ENCODE assay signal across 10 mouse cellular contexts in the genomic region with DNA sequence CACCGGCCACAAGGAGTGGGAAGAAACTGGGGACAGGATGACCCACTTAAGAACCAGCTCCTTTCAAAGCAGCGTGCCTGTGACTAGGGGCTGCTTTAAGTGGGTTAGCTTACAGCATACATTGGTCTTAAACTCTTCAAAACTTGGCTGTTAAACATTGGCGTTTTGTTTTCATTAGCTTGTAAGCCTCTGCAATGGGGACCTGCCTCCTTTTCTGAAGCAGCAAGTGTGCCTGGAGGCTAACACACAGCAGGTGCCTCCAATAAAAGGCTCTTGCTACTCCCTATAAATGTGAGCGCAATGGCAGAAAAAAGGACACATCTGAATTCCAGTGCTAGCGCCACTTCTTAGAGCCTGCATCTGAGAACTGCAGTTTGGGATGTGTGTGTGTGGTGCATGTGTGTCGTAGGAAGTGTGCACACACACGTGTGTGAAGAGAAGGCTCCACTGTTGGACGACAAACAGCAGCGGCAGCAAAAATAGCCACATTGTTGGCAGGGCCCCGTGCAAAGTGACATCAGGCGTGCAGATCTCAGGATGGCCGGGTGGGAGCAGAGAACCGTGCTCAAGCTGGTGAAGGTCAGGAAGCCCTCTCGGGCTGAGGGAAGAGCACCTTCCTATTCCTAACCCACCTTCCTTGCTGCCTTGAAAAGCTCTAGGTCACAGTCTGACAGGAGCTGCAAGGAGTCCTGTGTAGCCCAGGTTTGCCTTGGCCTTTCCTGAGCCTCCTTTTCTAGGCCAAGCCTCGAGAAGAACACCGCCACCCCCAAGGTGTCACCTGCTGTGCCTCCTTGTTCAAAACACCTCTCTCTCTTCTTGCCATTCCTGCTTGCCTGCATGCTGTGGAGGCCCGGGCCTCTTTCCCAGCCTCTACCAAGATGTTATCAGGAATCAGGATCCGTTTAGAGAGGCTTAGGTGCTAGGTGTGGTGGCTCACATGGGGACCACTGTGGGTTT. TPM values are rescaled to one million over a fixed set of nuclear protein-coding genes. Genes with fewer than 3 reads are reported as not detected.
DNase-seq lines count a peak whose midpoint lies in the region; ATAC-seq and TF ChIP-seq lines count a peak whose summit lies in the region.
"Had no signal": no experiment of that assay in that cellular context is flagged by ENCODE, and none has a peak within 500 bp of the region (broad histone marks: within the 10 kb centered on the region; RNA-seq: fewer than 3 reads in every experiment).

No protein-coding gene starts in this region.

- no peaks in the 10 kb centered on the region for H3K36me3 ChIP-seq in forebrain, postnatal 0 days (ENCODE audit: insufficient read depth)
- H3K36me3 ChIP-seq in forebrain, embryonic 13.5 days (ENCODE audit: poor library complexity, severe bottlenecking) = no peaks in the 10 kb centered on the region
- H3K36me3 ChIP-seq in midbrain, postnatal 0 days (ENCODE audit: insufficient read depth, low read length) = no peaks in the 10 kb centered on the region
- no peaks in the 10 kb centered on the region for H3K36me3 ChIP-seq in midbrain, embryonic 13.5 days

- H3K4me1 ChIP-seq in forebrain, postnatal 0 days (ENCODE audit: insufficient read depth) = no peaks in the 10 kb centered on the region
- H3K4me1 ChIP-seq in forebrain, embryonic 13.5 days = peaks cover 9% of the 10 kb centered on the region; the same call in 1 of the 2 replicates
- H3K4me1 ChIP-seq in midbrain, postnatal 0 days (ENCODE audit: insufficient read depth, low read length) = 0 out of 2 replicates have a peak, but pooled peaks cover 4% of the 10 kb centered on the region
- no peaks in the 10 kb centered on the region for H3K4me1 ChIP-seq in midbrain, embryonic 13.5 days (replicated peaks)
- no peaks in the 10 kb centered on the region for H3K4me1 ChIP-seq in lung, adult 2 months (ENCODE audit: control insufficient read depth, insufficient read depth, low read length)

- no peak overlapping the region for H3K9ac ChIP-seq in forebrain, postnatal 0 days
- H3K9ac ChIP-seq in forebrain, embryonic 13.5 days = no peak overlapping the region
- no peak overlapping the region for H3K9ac ChIP-seq in midbrain, postnatal 0 days (replicated peaks; ENCODE audit: low read length, poor library complexity, severe bottlenecking)
- H3K9ac ChIP-seq in midbrain, embryonic 13.5 days (replicated peaks) = no peak overlapping the region

- H3K4me3 ChIP-seq in forebrain, postnatal 0 days (ENCODE audit: low read depth, low read length) = no peak overlapping the region
- no peak overlapping the region for H3K4me3 ChIP-seq in forebrain, embryonic 13.5 days
- no peak overlapping the region for H3K4me3 ChIP-seq in midbrain, postnatal 0 days (ENCODE audit: low read depth, low read length)
- H3K4me3 ChIP-seq in midbrain, embryonic 13.5 days (replicated peaks) = no peak overlapping the region
- no peak overlapping the region for H3K4me3 ChIP-seq in lung, adult 2 months (replicated peaks; ENCODE audit: extremely low read depth, low read depth, low read length)

- H3K27ac ChIP-seq in forebrain, postnatal 0 days (ENCODE audit: low read depth, low read length) = no peak overlapping the region
- no peak overlapping the region for H3K27ac ChIP-seq in forebrain, embryonic 13.5 days
- no peak overlapping the region for H3K27ac ChIP-seq in midbrain, postnatal 0 days (ENCODE audit: low read depth, low read length)
- no peak overlapping the region for H3K27ac ChIP-seq in midbrain, embryonic 13.5 days

- no peak for TF ChIP-seq POLR2A in lung, adult 2 months (IDR thresholded peaks at IDR 0.05; ENCODE audit: borderline replicate concordance, extremely low read depth, low read depth, low read length)

- no peaks in the 10 kb centered on the region for H3K27me3 ChIP-seq in forebrain, postnatal 0 days (ENCODE audit: insufficient read depth, low read length)
- H3K27me3 ChIP-seq in forebrain, embryonic 13.5 days = no peaks in the 10 kb centered on the region
- no peaks in the 10 kb centered on the region for H3K27me3 ChIP-seq in midbrain, postnatal 0 days (ENCODE audit: insufficient read depth, low read length)
- no peaks in the 10 kb centered on the region for H3K27me3 ChIP-seq in midbrain, embryonic 13.5 days

- ATAC-seq in forebrain, postnatal 0 days = no peak; the same call in 1 of the 2 replicates
- ATAC-seq in forebrain, embryonic 13.5 days = no peak
- no peak for ATAC-seq in midbrain, postnatal 0 days (ENCODE audit: low FRiP score)
- ATAC-seq in midbrain, embryonic 13.5 days = no peak
- ATAC-seq: hindbrain, embryonic 16.5 days had no signal

- H3K9me3 ChIP-seq in forebrain, postnatal 0 days (ENCODE audit: low read length) = no peaks in the 10 kb centered on the region
- no peaks in the 10 kb centered on the region for H3K9me3 ChIP-seq in forebrain, embryonic 13.5 days (replicated peaks)
- no peaks in the 10 kb centered on the region for H3K9me3 ChIP-seq in midbrain, postnatal 0 days (ENCODE audit: low read length)
- H3K9me3 ChIP-seq in midbrain, embryonic 13.5 days = no peaks in the 10 kb centered on the region

- H3K4me2 ChIP-seq in forebrain, postnatal 0 days (ENCODE audit: low read depth) = no peak overlapping the region
- no peak overlapping the region for H3K4me2 ChIP-seq in forebrain, embryonic 13.5 days
- no peak overlapping the region for H3K4me2 ChIP-seq in midbrain, postnatal 0 days (ENCODE audit: low read depth, low read length, poor library complexity, severe bottlenecking)
- no peak overlapping the region for H3K4me2 ChIP-seq in midbrain, embryonic 13.5 days (replicated peaks)

- peak; percentile 31 for DNase-seq in forebrain, postnatal 0 days
- DNase-seq in midbrain, postnatal 0 days (ENCODE audit: low spot score) = peak; percentile 36
- DNase-seq in left cerebral cortex, adult 9 months (ENCODE audit: low spot score in 2 of 2) = peak; percentile 27 to 65
- DNase-seq in telencephalon, adult 2 months (ENCODE audit: low read depth, low spot score) = peak; percentile 73
- DNase-seq in kidney, postnatal 25 days = no peak
- no peak for DNase-seq in lung, adult 2 months
- DNase-seq: gastrocnemius, postnatal 14 days had no signal

- WGBS in forebrain, postnatal 0 days = 47% methylated on average over 18 of the region's 18 CpGs
- WGBS in forebrain, embryonic 13.5 days = 60% methylated on average over 18 of the region's 18 CpGs
- 61% methylated on average over 18 of the region's 18 CpGs for WGBS in midbrain, postnatal 0 days
- WGBS in midbrain, embryonic 13.5 days = 72% methylated on average over 18 of the region's 18 CpGs
- WGBS in lung, adult 2 months = 59% methylated on average over 18 of the region's 18 CpGs

- 0 out of 2 replicates have a peak, but pooled peaks have one; percentile 12 for TF ChIP-seq CTCF in forebrain, postnatal 0 days (IDR thresholded peaks at IDR 0.05; ENCODE audit: low read depth)
- peak; percentile 11; the same call in 1 of the 2 replicates for TF ChIP-seq CTCF in midbrain, postnatal 0 days (IDR thresholded peaks at IDR 0.05)
- TF ChIP-seq CTCF in lung, adult 2 months (IDR thresholded peaks at IDR 0.05; ENCODE audit: insufficient read depth, low read length) = no peak

RNA-seq across cellular contexts. Expression of a gene that starts 3.6 kb away (rescaled TPM):
- 1.8 and 3.2 TPM in 2 replicates for total RNA-seq in forebrain, postnatal 0 days (2014; rRNA removed)
- polyA plus RNA-seq in forebrain, postnatal 0 days (2015; fragmentation: Nextera tagmentation; extraction: Ambion mirVana) = 1.6 TPM in 2 replicates
- polyA plus RNA-seq in forebrain, embryonic 13.5 days (2015; fragmentation: Nextera tagmentation; extraction: Ambion mirVana) = 0.45 and 0.67 TPM in 2 replicates
- 2.0 and 4.2 TPM in 2 replicates for total RNA-seq in midbrain, postnatal 0 days (2014; rRNA removed)
- 1.1 and 1.2 TPM in 2 replicates for polyA plus RNA-seq in midbrain, postnatal 0 days (2015; fragmentation: Nextera tagmentation; extraction: Ambion mirVana)
- polyA plus RNA-seq in midbrain, embryonic 13.5 days (2015; fragmentation: Nextera tagmentation; extraction: Ambion mirVana) = 0.50 and 0.59 TPM in 2 replicates
- polyA plus RNA-seq in lung, adult 2 months (2012; rRNA removed) = 0.43 and 263 TPM in 2 replicates

RNA-seq across cellular contexts. Expression of a gene that starts 44.6 kb away (rescaled TPM):
- total RNA-seq in forebrain, postnatal 0 days (2014; rRNA removed) = 10.7 and 13.8 TPM in 2 replicates
- 6.9 and 10.0 TPM in 2 replicates for polyA plus RNA-seq in forebrain, postnatal 0 days (2015; fragmentation: Nextera tagmentation; extraction: Ambion mirVana)
- 19.5 and 21.3 TPM in 2 replicates for polyA plus RNA-seq in forebrain, embryonic 13.5 days (2015; fragmentation: Nextera tagmentation; extraction: Ambion mirVana)
- total RNA-seq in midbrain, postnatal 0 days (2014; rRNA removed) = 12.7 and 16.1 TPM in 2 replicates
- polyA plus RNA-seq in midbrain, postnatal 0 days (2015; fragmentation: Nextera tagmentation; extraction: Ambion mirVana) = 12.8 and 13.1 TPM in 2 replicates
- 26.3 and 27.9 TPM in 2 replicates for polyA plus RNA-seq in midbrain, embryonic 13.5 days (2015; fragmentation: Nextera tagmentation; extraction: Ambion mirVana)
- 14.8 and 19.1 TPM in 2 replicates for polyA plus RNA-seq in lung, adult 2 months (2012; rRNA removed)

RNA-seq across cellular contexts. Expression of a gene that starts 60.0 kb away (rescaled TPM):
- 62.6 and 77.1 TPM in 2 replicates for total RNA-seq in forebrain, postnatal 0 days (2014; rRNA removed)
- polyA plus RNA-seq in forebrain, postnatal 0 days (2015; fragmentation: Nextera tagmentation; extraction: Ambion mirVana) = 112 and 129 TPM in 2 replicates
- 126 and 145 TPM in 2 replicates for polyA plus RNA-seq in forebrain, embryonic 13.5 days (2015; fragmentation: Nextera tagmentation; extraction: Ambion mirVana)
- 33.4 and 43.1 TPM in 2 replicates for total RNA-seq in midbrain, postnatal 0 days (2014; rRNA removed)
- polyA plus RNA-seq in midbrain, postnatal 0 days (2015; fragmentation: Nextera tagmentation; extraction: Ambion mirVana) = 112 and 113 TPM in 2 replicates
- 117 and 125 TPM in 2 replicates for polyA plus RNA-seq in midbrain, embryonic 13.5 days (2015; fragmentation: Nextera tagmentation; extraction: Ambion mirVana)
- polyA plus RNA-seq in lung, adult 2 months (2012; rRNA removed) = 8.4 and 9.8 TPM in 2 replicates

Comparison
In these comparisons a context has a peak if more than half of its experiments do, and no peak if none do; other contexts are left out.
1. DNase-seq: peak in forebrain, postnatal 0 days (single experiment), midbrain, postnatal 0 days (single experiment), left cerebral cortex, adult 9 months (2 of 2) and telencephalon, adult 2 months (single experiment); none in kidney, postnatal 25 days (0 of 2) and lung, adult 2 months (single experiment).
2. RNA of a gene that starts 60.0 kb away (polyA plus RNA-seq): 126 to 145 TPM in forebrain, embryonic 13.5 days, 117 to 125 TPM in midbrain, embryonic 13.5 days, 112 to 113 TPM in midbrain, postnatal 0 days and 112 to 129 TPM in forebrain, postnatal 0 days; 8.4 to 9.8 TPM in lung, adult 2 months; every median in the first group is over 10 times any median in the second.